Mouse (Mus musculus): ENCODE measurements around the gene Gm10309.

DNA sequence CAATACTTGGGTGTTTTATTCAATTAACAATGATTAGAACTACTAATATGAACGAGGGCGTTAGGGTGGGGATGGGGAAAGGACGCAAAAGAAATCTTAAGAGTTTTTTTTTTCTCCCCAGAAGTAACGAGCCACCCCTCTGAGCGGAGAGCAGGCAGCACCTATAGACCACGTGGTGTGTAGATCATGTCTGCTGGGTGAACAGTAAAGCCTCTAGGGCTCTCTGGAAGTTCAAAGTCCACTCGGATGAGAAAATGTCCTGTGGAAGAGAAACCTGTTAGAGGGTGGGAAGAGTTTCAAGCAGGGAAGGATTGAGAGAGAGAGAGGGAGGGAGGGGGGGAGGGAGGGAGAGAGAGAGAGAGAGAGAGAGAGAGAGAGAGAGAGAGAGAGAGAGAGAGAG is 38.6 kb downstream of the Gm10309 start:
- no peak for TF ChIP-seq POLR2A (IDR thresholded peaks at IDR 0.05; ENCODE audit: extremely low read depth, insufficient read depth, low read length)
- TF ChIP-seq CTCF (IDR thresholded peaks at IDR 0.05; ENCODE audit: low read depth, low read length) = no peak

Measured in liver, adult 2 months (tissue).